Mouse (Mus musculus) lung, embryonic 14.5 days (tissue): ENCODE results near the gene Nipbl. TPM values are rescaled to one million over a fixed set of nuclear protein-coding genes. Genes with fewer than 3 reads are reported as not detected.

Source experiments
- ATAC-seq: fragments of 200-750 bp; cut with Nextera tagmentation; 2 replicates; pipeline ENCODE4 v1.8.0; 2017; ENCODE audit warnings: mild to moderate bottlenecking, moderate TSS enrichment, moderate library complexity; ENCODE audit not compliant: insufficient read depth
- DNase-seq: peaks from one replicate; pipeline ENCODE4 v3.0.0-alpha.2; 2015
- H3K27ac ChIP-seq: fragments of 300-500 bp; sonication (generic); 2 replicates; pipeline ENCODE4 v1.5.1; 2014; ENCODE audit warnings: low read depth, mild to moderate bottlenecking, moderate library complexity
- H3K27me3 ChIP-seq: fragments of 300-500 bp; sonication (generic); 2 replicates; pipeline ENCODE4 v1.6.1; 2014; ENCODE audit warnings: low read length, control low read depth; ENCODE audit not compliant: insufficient read depth
- H3K36me3 ChIP-seq: fragments of 300-500 bp; sonication (generic); 2 replicates; pipeline ENCODE4 v1.6.1; 2014; ENCODE audit warnings: control low read depth; ENCODE audit not compliant: insufficient read depth
- H3K4me1 ChIP-seq: fragments of 300-500 bp; sonication (generic); 2 replicates; pipeline ENCODE4 v1.6.1; 2014; ENCODE audit warnings: antibody characterized with exemption, control low read depth; ENCODE audit not compliant: insufficient read depth
- H3K4me2 ChIP-seq: fragments of 300-500 bp; sonication (generic); 2 replicates; pipeline ENCODE4 v1.6.1; 2014; ENCODE audit warnings: mild to moderate bottlenecking
- H3K4me3 ChIP-seq: fragments of 300-500 bp; sonication (generic); 2 replicates; pipeline ENCODE4 v1.5.1; 2014; ENCODE audit warnings: low read depth, low read length
- H3K9ac ChIP-seq: fragments of 300-500 bp; sonication (generic); 2 replicates; pipeline ENCODE4 v1.6.1; 2014
- H3K9me3 ChIP-seq: fragments of 300-500 bp; sonication (generic); 2 replicates; pipeline ENCODE4 v1.6.1; 2016; ENCODE audit warnings: low read depth, low read length, control low read depth
- CTCF ChIP-seq: IDR thresholded peaks from 2 replicates; pipeline ENCODE4 v1.5.1; 2016; ENCODE audit warnings: antibody characterized with exemption, low read depth
- WGBS: fragments of 180-500 bp; shearing (Covaris S2); extraction: QIAGEN DNeasy Blood & Tissue Kit; methylation state at CpG from one replicate; pipeline ENCODE4 v1.1.7; 2014; 5-methylcytosine and 5-hydroxymethylcytosine counted together
- polyA plus RNA-seq: library from polyadenylated mRNA; unstranded; fragments of >200 nt; fragmentation: Nextera tagmentation; extraction: Ambion mirVana; gene quantifications from 2 replicates; pipeline ENCODE4 v1.2.1, GENCODE M21; 2014

Nipbl gene
- polyA plus RNA-seq, 1 experiment from 2014 or later, result 23.3 TPM

- no peak for TF ChIP-seq CTCF
- no peak overlapping the region for H3K9ac ChIP-seq
- no peak overlapping the region for H3K4me2 ChIP-seq
- H3K9me3 ChIP-seq, result no peaks in the 10 kb centered on the region
- H3K4me1 ChIP-seq, result no peaks in the 10 kb centered on the region
- peaks cover 54% of the 10 kb centered on the region for H3K36me3 ChIP-seq
- 92% methylated on average over 3 of the region's 3 CpGs for WGBS
- no peak overlapping the region for H3K27ac ChIP-seq
- H3K4me3 ChIP-seq, result no peak overlapping the region
- ATAC-seq (no peak), DNase-seq (no peak)
- no peaks in the 10 kb centered on the region for H3K27me3 ChIP-seq
These were observed 112.7 kb downstream of the Nipbl start for GRCm38 (mm10) chr15:8331547-8331946.

GRCm38 (mm10) chr15:8325629-8326028, 118.6 kb downstream of the Nipbl start:
- Histone ChIP-seq H3K9me3 (no peaks in the 10 kb centered on the region), H3K27me3 (no peaks in the 10 kb centered on the region), H3K4me2 (no peak overlapping the region), H3K36me3 (peaks cover 63% of the 10 kb centered on the region), H3K27ac (no peak overlapping the region), H3K4me1 (no peaks in the 10 kb centered on the region), H3K9ac (no peak overlapping the region), H3K4me3 (no peak overlapping the region)
- 90% methylated on average over 2 of the region's 2 CpGs for WGBS
- no peak for ATAC-seq
- no peak for TF ChIP-seq CTCF
- no peak for DNase-seq

GRCm38 (mm10) chr15:8324833-8325232, 119.4 kb downstream of the Nipbl start:
- ATAC-seq (no peak), DNase-seq (no peak)
- Histone ChIP-seq H3K4me2 (no peak overlapping the region), H3K4me1 (no peaks in the 10 kb centered on the region), H3K9me3 (no peaks in the 10 kb centered on the region), H3K27ac (no peak overlapping the region), H3K27me3 (no peaks in the 10 kb centered on the region), H3K9ac (no peak overlapping the region), H3K4me3 (no peak overlapping the region), H3K36me3 (peaks cover 66% of the 10 kb centered on the region)
- no peak for TF ChIP-seq CTCF
- WGBS, result 96% methylated on average over 2 of the region's 2 CpGs

GRCm38 (mm10) chr15:8324061-8324460, 120.2 kb downstream of the Nipbl start:
- H3K27me3 ChIP-seq, result no peaks in the 10 kb centered on the region
- no peak for TF ChIP-seq CTCF
- 85% methylated on average over 4 of the region's 4 CpGs for WGBS
- H3K4me3 ChIP-seq, result no peak overlapping the region
- no peak for DNase-seq
- H3K4me1 ChIP-seq, result no peaks in the 10 kb centered on the region
- H3K9me3 ChIP-seq, result no peaks in the 10 kb centered on the region
- no peak overlapping the region for H3K9ac ChIP-seq
- peaks cover 65% of the 10 kb centered on the region for H3K36me3 ChIP-seq
- ATAC-seq, result no peak
- H3K4me2 ChIP-seq, result no peak overlapping the region
- H3K27ac ChIP-seq, result no peak overlapping the region

- no peak for TF ChIP-seq CTCF
- Histone ChIP-seq H3K9me3 (no peaks in the 10 kb centered on the region), H3K27ac (no peak overlapping the region), H3K4me1 (no peaks in the 10 kb centered on the region), H3K36me3 (peaks cover 62% of the 10 kb centered on the region), H3K4me3 (no peak overlapping the region), H3K27me3 (no peaks in the 10 kb centered on the region), H3K9ac (no peak overlapping the region), H3K4me2 (no peak overlapping the region)
- 93% methylated on average over 5 of the region's 5 CpGs for WGBS
- no peak for DNase-seq
- no peak for ATAC-seq
These were observed 122.8 kb downstream of the Nipbl start for GRCm38 (mm10) chr15:8321491-8321890.

- no peak for TF ChIP-seq CTCF
- no peaks in the 10 kb centered on the region for H3K27me3 ChIP-seq
- WGBS, result 93% methylated on average over 5 of the region's 5 CpGs
- no peaks in the 10 kb centered on the region for H3K4me1 ChIP-seq
- ATAC-seq (no peak), DNase-seq (no peak)
- H3K9ac ChIP-seq, result no peak overlapping the region
- peaks cover 54% of the 10 kb centered on the region for H3K36me3 ChIP-seq
- H3K9me3 ChIP-seq, result no peaks in the 10 kb centered on the region
- no peak overlapping the region for H3K27ac ChIP-seq
- no peak overlapping the region for H3K4me3 ChIP-seq
- no peak overlapping the region for H3K4me2 ChIP-seq
These were observed 125.1 kb downstream of the Nipbl start for GRCm38 (mm10) chr15:8319191-8319590.

GRCm38 (mm10) chr15:8317381-8317780, 126.9 kb downstream of the Nipbl start:
- H3K4me1 ChIP-seq, result no peaks in the 10 kb centered on the region
- no peak overlapping the region for H3K4me3 ChIP-seq
- DNase-seq (no peak), ATAC-seq (no peak)
- H3K9ac ChIP-seq, result no peak overlapping the region
- H3K4me2 ChIP-seq, result no peak overlapping the region
- H3K9me3 ChIP-seq, result no peaks in the 10 kb centered on the region
- WGBS, result 85% methylated on average over 4 of the region's 4 CpGs
- TF ChIP-seq CTCF, result no peak
- H3K36me3 ChIP-seq, result peaks cover 53% of the 10 kb centered on the region
- H3K27me3 ChIP-seq, result no peaks in the 10 kb centered on the region
- H3K27ac ChIP-seq, result no peak overlapping the region

- ATAC-seq (no peak), DNase-seq (no peak)
- H3K27me3 ChIP-seq, result no peaks in the 10 kb centered on the region
- H3K4me2 ChIP-seq, result no peak overlapping the region
- H3K4me3 ChIP-seq, result no peak overlapping the region
- WGBS, result 61% methylated on average over 1 of the region's 1 CpGs
- no peak overlapping the region for H3K27ac ChIP-seq
- H3K9me3 ChIP-seq, result no peaks in the 10 kb centered on the region
- no peaks in the 10 kb centered on the region for H3K4me1 ChIP-seq
- no peak for TF ChIP-seq CTCF
- H3K9ac ChIP-seq, result no peak overlapping the region
- peaks cover 65% of the 10 kb centered on the region for H3K36me3 ChIP-seq
These were observed 138.8 kb downstream of the Nipbl start for GRCm38 (mm10) chr15:8305474-8305873.
